Mouse (Mus musculus) kidney, adult 2 months (tissue): ENCODE data around the gene Phox2b.

Source experiments
- CTCF ChIP-seq: fragments of 200-500 bp; conservative IDR thresholded peaks from 2 replicates; pipeline ENCODE4 v1.5.1; 2011; ENCODE audit warnings: low read depth, mild to moderate bottlenecking, control low read depth, low read length, moderate library complexity, mixed read lengths; ENCODE audit not compliant: insufficient read depth, insufficient read length
- POLR2A ChIP-seq: fragments of 200-500 bp; IDR thresholded peaks from one replicate; pipeline ENCODE4 v1.6.1; 2011; ENCODE audit warnings: low read depth, low read length, control low read depth

DNA sequence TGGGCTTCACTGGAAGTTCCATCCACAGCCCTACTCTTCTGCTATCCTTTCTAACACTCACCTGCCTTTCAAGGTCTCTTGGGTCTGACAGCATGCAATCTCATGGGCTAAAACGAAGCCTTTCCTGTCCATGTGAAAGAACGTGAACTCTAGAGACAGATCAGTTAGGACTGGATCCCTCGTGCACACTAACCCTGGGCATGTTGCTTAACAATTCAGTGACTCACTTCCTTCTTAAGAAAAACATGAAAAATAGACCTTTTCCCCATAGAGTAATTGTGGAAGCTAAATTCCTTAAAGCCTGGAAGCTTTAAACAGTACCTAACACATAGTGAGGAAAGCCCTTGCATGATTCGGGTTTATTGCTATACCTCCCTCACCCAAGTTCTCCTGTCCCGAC lies 8.2 kb downstream of the Phox2b start:
- TF ChIP-seq POLR2A (no peak), CTCF (no peak)
